Mouse (Mus musculus) c-Kit-positive CD71-positive TER-119-positive erythroid progenitor cells, embryonic 14.5 days (primary cell): ENCODE results near the gene Gpn3.

Experiments
- DNase-seq: peaks from one replicate; pipeline ENCODE4 v3.0.0-alpha.2; 2013; ENCODE audit warnings: low spot score

Gpn3 gene

DNA sequence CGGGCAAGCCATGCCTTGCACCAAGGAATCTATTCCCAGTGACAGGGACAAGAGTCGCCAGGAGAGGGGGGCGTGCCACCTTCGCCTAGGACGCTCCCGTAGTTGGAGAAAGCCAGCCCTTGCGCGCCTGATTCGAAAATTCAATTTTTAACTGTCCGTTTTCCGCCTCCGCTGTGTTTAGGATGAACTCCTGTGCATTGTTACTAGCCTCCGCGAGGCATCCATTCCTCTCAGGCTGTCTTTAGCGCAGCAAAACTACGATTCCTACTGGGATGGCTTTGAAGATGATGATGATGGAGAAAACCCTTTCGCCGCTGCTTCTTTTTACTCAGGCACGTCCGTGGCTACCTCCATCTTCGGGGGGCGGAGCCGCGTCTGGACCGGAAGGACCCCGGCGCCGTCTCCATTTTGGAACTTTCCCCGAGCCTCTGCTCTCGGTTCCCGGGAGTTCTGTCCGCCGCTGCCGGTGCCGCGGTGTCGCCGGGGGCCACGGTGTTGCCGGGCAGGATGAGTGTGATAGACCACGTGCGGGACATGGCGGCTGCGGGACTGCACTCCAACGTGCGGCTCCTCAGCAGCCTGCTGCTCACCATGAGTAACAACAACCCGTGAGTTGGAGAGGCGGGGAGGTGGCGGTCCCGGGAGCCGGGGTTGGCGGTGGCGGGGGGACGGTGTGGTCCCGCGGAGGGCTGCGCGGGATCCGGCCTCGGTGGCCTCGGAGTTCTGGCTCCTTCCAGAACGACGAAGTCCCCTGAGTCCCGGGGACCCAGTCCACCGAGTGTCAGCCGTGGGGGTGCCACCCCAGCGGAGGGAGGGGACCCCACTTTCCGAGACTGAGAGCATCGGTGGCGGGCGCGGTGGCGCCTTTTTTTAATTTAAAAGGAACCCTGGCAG is 50.6 kb downstream of the Gpn3 start:
- peak; percentile 88 for DNase-seq

DNA sequence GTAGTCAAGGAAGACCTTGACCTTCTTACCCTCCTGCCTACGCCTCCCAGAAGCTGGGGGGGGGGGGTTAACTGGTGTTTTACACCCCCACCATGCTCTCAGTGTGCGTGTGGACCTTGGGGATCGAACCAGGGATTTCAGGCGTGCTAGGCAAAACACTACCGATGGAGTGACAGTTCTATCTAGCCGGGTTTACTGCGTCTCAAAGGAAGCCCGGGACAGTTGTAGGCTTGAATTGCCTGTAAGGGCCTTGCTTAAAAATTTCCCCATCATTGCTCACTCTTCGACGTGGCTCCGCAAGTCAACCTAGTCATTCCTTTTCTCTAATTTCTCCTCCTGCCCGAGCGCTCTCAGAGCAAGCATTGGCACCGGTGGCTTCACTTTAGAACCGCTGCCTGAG is 51.4 kb downstream of the Gpn3 start:
- DNase-seq, result no peak

DNA sequence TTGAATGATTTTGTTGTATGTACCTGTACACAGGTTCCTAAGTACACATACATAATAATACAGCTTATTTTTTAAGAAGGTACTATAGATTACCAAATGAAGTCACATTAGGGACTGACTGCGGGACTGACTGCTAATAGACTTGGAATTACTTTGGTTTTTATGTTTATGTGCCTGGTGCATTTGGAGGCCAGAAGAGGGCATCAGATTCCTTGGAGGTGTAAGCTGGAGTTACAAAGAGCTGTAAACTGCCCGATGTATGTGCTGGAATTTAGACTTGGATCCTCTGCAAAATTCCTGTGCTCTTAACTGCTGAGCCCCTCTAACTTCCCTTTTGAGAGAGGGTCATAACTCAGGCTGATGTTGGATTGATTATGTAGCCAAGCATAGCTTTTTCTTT is 53.9 kb downstream of the Gpn3 start:
- no peak for DNase-seq

DNA sequence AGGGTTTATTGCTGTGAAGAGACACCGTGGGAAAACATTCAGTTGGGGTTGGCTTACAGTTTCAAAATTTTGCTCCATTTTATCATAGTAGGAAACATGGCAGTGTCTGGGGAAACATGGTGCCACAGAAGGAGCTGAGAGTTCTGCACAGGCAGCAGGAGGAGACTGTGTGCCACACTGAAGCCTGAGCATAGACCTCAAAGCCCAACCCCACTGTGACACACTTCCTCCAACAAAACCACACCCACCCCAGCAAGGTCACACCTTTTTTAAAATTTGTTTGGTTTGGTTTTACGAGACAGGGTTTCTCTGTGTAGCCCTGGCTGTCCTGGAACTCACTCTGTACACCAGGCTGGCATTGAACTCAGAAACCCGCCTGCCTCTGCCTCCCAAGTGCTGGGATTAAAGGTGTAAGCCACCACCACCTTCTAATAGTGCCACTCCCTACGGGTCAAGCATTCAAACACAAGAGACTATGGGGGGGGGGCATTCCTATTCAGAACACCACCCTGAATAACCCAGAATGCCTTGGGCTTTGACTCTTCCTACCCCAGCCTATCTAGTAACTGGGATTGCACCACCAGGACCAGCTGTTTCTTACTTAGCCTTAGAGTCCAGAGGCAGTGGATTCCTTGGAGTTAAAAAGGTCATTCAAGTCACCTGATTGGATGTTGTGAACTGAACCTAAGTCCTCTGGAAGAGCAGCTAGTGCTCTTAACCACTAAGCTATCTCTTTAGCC is 58.5 kb downstream of the Gpn3 start:
- no peak for DNase-seq

DNA sequence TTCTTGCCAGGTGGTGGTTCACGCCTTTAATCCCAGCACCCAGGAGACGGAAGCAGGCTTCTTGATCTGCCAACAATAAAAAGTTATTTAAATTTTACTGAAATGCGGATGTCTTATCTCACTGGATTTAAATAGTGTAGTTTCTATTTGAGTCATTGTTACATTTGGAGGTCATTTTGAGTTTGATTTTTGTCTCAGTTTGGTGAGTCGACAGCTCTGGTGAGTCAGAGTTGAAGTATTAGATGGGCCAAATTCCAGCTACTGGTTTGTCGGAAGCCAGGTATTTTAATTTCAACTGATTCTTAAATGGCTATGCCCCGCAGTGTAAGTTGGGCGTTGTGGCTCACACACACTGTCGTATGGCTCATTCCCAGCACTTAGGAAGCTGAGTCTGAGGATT is 59.5 kb downstream of the Gpn3 start:
- no peak for DNase-seq
